Mouse (Mus musculus) layer of hippocampus, postnatal 10 days (tissue): ENCODE results near the gene Kcnq4. TPM values are rescaled to one million over a fixed set of nuclear protein-coding genes. Genes with fewer than 3 reads are reported as not detected.

Source experiments
- DNase-seq, 2 experiments: peaks; one replicate each; pipeline ENCODE4 v3.0.0; 2021; ENCODE audit warnings: low spot score in 2 of 2
- microRNA-seq, 2 experiments: library from miRNA; unstranded; fragments of <30 nt; microRNA quantifications; one replicate each; pipeline ENCODE4 v1.2.0; 2021
- total RNA-seq, 2 experiments: library from RNA; stranded (reverse); gene quantifications; 2 replicates each; pipeline ENCODE4 v1.2.3; 2021

The Kcnq4 gene
- total RNA-seq, 2 experiments from 2014 or later: 8.8 TPM

DNA sequence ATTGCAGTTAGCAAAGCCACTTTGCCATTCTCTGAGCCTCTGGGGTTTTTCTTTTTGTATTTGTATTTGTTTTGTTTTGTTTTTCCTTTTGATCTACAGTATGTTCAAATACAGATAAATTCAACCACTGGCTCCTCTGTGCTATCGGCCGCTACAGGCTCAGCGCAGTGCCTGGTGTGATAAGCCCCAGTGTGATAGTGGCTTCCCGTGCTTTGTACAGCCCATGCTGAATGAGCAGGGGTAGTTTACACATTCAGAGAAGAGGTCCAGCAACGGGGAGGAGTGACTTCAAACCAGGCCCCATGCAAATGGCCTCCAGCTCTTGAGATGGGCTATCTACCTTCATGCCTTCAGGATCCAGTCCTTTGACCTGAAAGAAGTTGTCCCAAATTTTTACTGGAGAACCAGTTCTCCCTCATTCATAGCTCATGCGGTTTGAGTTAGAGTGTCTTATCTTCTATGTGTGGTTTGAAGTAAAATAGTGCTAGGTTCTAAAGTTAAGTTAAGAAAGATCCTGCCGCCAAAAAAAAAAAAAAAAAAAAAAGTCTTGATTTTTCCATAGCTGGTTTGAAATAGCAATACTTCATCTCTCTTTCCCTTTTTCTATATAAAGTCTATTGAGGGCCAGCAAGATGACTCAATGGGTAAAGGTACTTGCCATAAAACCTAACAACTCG is 73.5 kb downstream of the Kcnq4 start:
- DNase-seq: no peak

- DNase-seq: no peak
These were observed 74.8 kb downstream of the Kcnq4 start for GRCm38 (mm10) chr4:120673606-120674005.

- DNase-seq: no peak
These were observed 77.4 kb downstream of the Kcnq4 start for GRCm38 (mm10) chr4:120671046-120671445.

DNA sequence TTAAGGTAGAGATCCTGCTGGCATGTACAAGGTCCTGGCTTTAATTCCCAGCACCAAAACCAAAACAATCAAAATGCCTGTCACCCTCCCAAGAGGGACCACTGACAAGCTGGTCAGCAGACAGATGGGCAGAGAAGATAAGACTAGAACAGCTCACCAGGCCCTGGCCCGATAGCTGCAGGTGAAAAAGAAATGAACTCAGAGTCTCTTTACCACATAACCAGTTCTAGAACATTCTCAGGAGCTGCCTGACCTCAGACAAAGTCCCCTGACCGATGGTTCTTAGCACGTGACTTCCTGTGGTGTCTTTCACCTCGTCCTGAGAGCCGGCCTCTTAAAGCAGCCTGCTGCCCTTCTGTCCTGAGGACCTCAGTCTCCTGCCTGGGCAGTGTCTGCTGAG is 78.8 kb downstream of the Kcnq4 start:
- no peak for DNase-seq

DNA sequence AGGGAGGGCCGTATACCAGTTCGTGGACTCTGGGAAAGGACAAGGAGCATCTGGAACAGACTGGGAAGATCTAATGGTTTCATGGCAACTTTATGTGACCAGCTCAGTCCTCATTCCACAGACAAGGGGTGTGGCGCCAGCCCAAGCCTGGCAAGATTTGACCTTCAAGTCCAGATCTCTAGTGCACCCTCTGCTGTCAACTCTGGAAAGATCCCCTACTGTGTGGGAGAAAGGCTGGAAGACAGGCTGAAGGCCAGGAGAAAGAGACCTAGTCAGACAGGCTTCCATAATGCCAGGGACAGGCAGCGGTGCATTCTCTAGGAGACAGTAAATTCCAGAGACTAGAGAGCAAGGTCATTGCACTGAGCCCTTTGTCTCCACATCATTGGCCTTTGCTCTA is 79.9 kb downstream of the Kcnq4 start:
- DNase-seq: no peak

GRCm38 (mm10) chr4:120667555-120667954 is 80.9 kb downstream of the Kcnq4 start:
- DNase-seq: no peak

DNA sequence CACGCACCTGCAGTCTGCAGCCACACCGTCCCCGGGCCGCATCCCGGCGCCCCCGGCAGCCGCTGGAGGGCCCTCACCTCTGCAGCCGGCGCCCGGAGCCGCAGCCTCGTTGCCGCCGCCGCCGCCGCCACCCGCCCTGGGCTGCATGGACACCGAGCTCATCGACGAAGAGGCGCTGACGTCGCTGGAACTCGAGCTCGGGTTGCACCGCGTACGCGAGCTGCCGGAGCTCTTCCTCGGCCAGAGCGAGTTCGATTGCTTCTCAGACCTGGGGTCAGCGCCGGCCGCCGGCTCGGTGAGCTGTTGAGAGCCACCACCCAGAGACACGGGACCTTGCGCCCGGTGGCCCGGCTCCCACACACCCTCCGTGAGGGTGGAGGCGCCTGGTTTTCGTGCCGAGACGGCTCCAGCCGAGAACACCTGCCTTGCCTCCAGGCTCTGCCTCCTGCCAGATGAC is 81.3 kb downstream of the Kcnq4 start:
- peak; percentile 37 to 57 for DNase-seq

- DNase-seq: peak; percentile 65 to 79
These were observed 81.9 kb downstream of the Kcnq4 start, which contains the start of gene Cited4 for GRCm38 (mm10) chr4:120666358-120667024. Gene Cited4, plus strand, starts transcription at chr4:120666572.

- DNase-seq: no peak
These were observed 82.6 kb downstream of the Kcnq4 start for GRCm38 (mm10) chr4:120665782-120666181.

DNA sequence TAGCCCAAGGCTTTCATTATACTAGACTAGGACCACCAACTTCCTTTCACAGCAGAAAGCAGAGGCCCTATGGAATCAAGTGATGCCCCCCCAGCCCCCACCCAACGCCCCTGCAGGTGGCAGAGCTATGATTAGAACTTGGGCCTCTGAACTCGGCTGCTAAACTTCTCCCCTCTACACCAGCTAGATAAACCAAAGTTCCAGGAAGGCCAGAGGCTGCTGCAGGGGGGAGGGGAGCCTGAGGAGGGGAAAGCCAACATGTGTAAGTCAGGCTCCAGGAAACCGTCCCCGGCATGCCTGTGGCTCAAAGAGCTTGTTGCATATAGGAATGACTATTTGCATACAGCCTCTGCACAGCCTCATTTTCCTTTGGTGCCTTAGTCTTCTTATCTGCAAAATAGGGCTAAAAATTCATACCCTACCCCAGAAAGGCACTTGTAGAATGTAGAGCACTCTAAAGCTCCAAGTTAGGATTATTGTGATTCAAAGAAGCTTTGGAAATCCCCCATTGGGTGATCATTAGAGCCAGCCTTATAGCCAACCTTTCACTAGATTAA is 83.2 kb downstream of the Kcnq4 start:
- DNase-seq: no peak

DNA sequence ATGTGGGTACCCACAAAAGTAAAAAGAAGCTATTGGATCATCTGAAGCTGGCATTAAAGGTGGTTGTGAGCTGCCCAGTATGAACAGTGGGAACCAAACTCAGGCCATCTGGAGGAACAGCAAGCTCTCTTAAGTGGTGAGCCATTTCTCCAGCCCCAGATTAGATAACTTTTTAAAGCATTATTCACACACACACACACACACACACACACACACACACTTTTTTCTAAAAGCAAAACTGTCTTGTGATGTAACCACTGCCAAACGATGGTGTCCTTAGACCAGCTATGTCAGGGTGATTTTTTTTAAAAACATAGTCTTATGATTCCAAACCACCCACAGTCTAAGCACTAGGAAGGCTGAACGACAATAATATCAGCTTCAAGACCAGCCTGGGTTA is 83.8 kb downstream of the Kcnq4 start:
- DNase-seq: no peak

- no peak for DNase-seq
These were observed 87.9 kb downstream of the Kcnq4 start for GRCm38 (mm10) chr4:120660485-120660884.

DNA sequence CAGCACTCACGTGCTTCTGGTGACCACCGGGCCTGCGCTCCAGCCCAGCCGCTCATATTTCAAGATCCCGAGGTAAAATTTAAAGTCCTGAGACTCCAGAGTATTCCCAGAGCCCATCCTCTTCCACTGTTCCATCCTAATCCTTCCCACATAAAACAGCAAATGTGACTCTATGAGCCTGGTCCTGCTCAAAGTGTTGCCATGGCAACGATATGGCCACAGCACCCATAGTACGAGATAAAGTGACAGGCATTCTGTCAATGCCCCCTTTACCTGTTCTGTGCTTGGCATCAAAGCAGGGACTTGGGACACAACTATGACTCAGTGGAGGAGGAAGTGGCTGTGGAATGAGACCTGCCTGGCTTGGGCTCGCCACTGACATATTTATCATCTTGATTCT is 92.5 kb downstream of the Kcnq4 start:
- no peak for DNase-seq

DNA sequence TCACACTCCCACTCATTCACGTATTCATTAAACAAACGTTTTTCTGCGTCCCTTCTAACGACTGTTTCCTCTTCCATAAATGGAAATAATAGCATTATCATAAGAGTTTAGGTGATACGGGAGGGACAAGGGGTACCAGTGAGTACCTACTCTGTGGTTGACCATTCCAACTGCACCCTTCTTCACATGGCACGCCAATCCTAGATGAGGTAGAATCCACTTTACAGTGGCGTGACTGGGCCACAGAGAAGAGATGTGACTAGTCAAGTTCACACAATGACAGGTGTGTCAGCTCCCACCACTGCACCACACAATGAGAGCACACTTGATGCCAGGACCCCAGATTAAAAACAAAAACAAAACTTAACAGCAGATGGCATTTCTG is 98.2 kb downstream of the Kcnq4 start:
- DNase-seq: no peak

GRCm38 (mm10) chr4:120649369-120650207 is 98.8 kb downstream of the Kcnq4 start:
- peak; percentile 59 to 66 for DNase-seq

Small RNAs within 50 kb of the gene (microRNA-seq; reads per million reads assigned to microRNA genes)
- 128 to 163 reads per million in 2 experiments for gene Mir30c-1
- 0 reads per million in 2 experiments for gene Mir30e
- 0 reads per million in 2 experiments for gene Mir30f

Other genes with a start within 250 kb of the Kcnq4 start
- gene Slfnl1, start 216.4 kb downstream of the Kcnq4 start, total RNA-seq: under 1 TPM; 0.18 to 0.27 TPM
- gene Ctps, start 178.3 kb downstream of the Kcnq4 start, total RNA-seq: 10 to 100 TPM; 55.6 to 58.3 TPM
- gene Gm8439, start 159.9 kb downstream of the Kcnq4 start, total RNA-seq: not detected
- 1 to 10 TPM; 3.5 to 4.5 TPM for gene Cited4, start 82.0 kb downstream of the Kcnq4 start, total RNA-seq
- gene Nfyc, start 83.0 kb upstream of the Kcnq4 start, total RNA-seq: 10 to 100 TPM; 47.7 to 50.8 TPM
- gene Rims3, start 106.2 kb upstream of the Kcnq4 start, total RNA-seq: 10 to 100 TPM; 31.3 to 31.9 TPM
- 10 to 100 TPM; 12.8 to 13.0 TPM for gene Exo5, start 176.4 kb upstream of the Kcnq4 start, total RNA-seq
- 1 to 10 TPM; 3.0 to 3.3 TPM for gene Zfp69, start 203.1 kb upstream of the Kcnq4 start, total RNA-seq